Mouse (Mus musculus): ENCODE measurements around the gene Spock2.
"Not testable (repeated sequence)": the region's sequence is repeated elsewhere in the genome, so short reads cannot be mapped to it uniquely, and the experiment has no call there.

Spock2 gene

GRCm38 (mm10) chr10:60148087-60148486 is 42.1 kb downstream of the Spock2 start:
- DNase-seq (ENCODE audit: low spot score in 2 of 2) = peak; percentile 74 to 88

GRCm38 (mm10) chr10:60151107-60151663 is 45.2 kb downstream of the Spock2 start:
- no peak for DNase-seq (ENCODE audit: low spot score in 2 of 2)

GRCm38 (mm10) chr10:60156016-60156415 is 50.0 kb downstream of the Spock2 start:
- no peak for DNase-seq (ENCODE audit: low spot score in 2 of 2)

- DNase-seq (ENCODE audit: low spot score in 2 of 2) = no peak
Measured at GRCm38 (mm10) chr10:60158144-60158543, 52.1 kb downstream of the Spock2 start.

- not testable (repeated sequence) for DNase-seq (ENCODE audit: low spot score in 2 of 2)
Measured at GRCm38 (mm10) chr10:60161397-60161796, 55.4 kb downstream of the Spock2 start.

GRCm38 (mm10) chr10:60162184-60162972 is 56.4 kb downstream of the Spock2 start:
- DNase-seq (ENCODE audit: low spot score in 2 of 2) = not testable (repeated sequence)

- no peak for DNase-seq (ENCODE audit: low spot score in 2 of 2)
Measured at GRCm38 (mm10) chr10:60162973-60163255, 56.9 kb downstream of the Spock2 start.

GRCm38 (mm10) chr10:60164869-60165268 is 58.9 kb downstream of the Spock2 start:
- DNase-seq (ENCODE audit: low spot score in 2 of 2) = no peak

- no peak for DNase-seq (ENCODE audit: low spot score in 2 of 2)
Measured at GRCm38 (mm10) chr10:60166068-60166467, 60.0 kb downstream of the Spock2 start.

GRCm38 (mm10) chr10:60168306-60168705 is 62.3 kb downstream of the Spock2 start:
- peak; percentile 41 to 45 for DNase-seq (ENCODE audit: low spot score in 2 of 2)

GRCm38 (mm10) chr10:60168960-60169359 is 62.9 kb downstream of the Spock2 start:
- DNase-seq (ENCODE audit: low spot score in 2 of 2) = no peak

GRCm38 (mm10) chr10:60170326-60171089 is 64.5 kb downstream of the Spock2 start:
- no peak for DNase-seq (ENCODE audit: low spot score in 2 of 2)

GRCm38 (mm10) chr10:60171368-60171767 is 65.3 kb downstream of the Spock2 start:
- DNase-seq (ENCODE audit: low spot score in 2 of 2) = no peak

GRCm38 (mm10) chr10:60172306-60172705 is 66.3 kb downstream of the Spock2 start:
- DNase-seq (ENCODE audit: low spot score in 2 of 2) = no peak

GRCm38 (mm10) chr10:60173035-60173434 is 67.0 kb downstream of the Spock2 start:
- DNase-seq (ENCODE audit: low spot score in 2 of 2) = no peak

- DNase-seq (ENCODE audit: low spot score in 2 of 2) = no peak
Measured at GRCm38 (mm10) chr10:60174506-60174905, 68.5 kb downstream of the Spock2 start.

GRCm38 (mm10) chr10:60175306-60175705 is 69.3 kb downstream of the Spock2 start:
- DNase-seq (ENCODE audit: low spot score in 2 of 2) = not testable (repeated sequence)

Data from thymus, postnatal 10 days (tissue).